Mouse (Mus musculus) heart, postnatal 25 days (tissue): ENCODE measurements around the gene Ssr1. TPM values are rescaled to one million over a fixed set of nuclear protein-coding genes. Genes with fewer than 3 reads are reported as not detected.

ENCODE experiments used
- DNase-seq: peaks from one replicate; pipeline ENCODE4 v3.0.0; 2022; ENCODE audit warnings: low spot score
- intact Hi-C: fragments of 180-260 bp; cut with DNase I; formaldehyde crosslinking; loops from one replicate; pipeline ENCODE4 v1.15.1; 2025
- total RNA-seq, 2 experiments: library from RNA; stranded (reverse); gene quantifications; 2 replicates each; pipeline ENCODE4 v1.2.3; 2021

Gene Ssr1
- total RNA-seq: 10 to 100 TPM; 41.8 to 41.9 TPM

DNA sequence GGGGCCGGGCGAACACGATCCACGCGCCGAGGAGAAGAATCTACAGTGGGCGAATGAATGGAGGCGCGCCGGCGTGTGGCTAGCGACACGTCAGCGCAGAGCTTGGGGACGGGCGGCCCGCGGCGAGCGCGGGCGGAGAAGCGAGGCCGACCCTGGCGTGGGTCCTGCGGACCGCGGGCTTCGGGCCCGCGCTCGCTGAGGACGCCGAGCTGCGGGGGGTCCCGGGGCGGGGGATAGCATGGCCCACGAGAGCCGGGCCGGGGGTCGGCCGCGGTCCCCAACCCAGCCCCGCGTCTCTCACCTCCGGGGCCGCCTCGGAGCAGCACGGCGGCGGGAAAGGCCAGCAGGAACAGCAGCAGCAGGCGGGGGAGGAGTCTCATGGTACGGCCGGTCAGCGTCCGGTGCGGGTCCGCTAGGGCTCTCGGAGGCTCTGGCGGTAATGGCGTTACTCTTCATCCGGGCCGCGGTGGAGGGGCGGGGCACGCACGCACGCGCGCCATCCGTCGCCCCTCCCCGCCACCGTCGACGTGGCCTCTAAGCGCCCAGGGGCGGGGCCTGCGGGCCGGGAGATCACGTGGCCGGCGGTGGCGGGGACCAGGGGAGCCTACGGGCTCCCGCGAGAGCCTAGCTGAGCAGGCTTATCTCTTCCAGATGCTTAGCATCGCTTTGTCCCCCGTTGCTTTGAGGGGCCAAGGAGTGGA lies at the start of gene Ssr1:
Ssr1 (minus strand) TSS at position 514 of the 701 bp plus-strand sequence.
- peak; percentile 93 for DNase-seq
- intact Hi-C loops: loop anchor here (2.0 to 10.0 kb wide), 3 partner anchors 43 to 531 kb away; partner anchors contain the start of genes Cage1, Riok1, Snrnp48 and Txndc5

DNA sequence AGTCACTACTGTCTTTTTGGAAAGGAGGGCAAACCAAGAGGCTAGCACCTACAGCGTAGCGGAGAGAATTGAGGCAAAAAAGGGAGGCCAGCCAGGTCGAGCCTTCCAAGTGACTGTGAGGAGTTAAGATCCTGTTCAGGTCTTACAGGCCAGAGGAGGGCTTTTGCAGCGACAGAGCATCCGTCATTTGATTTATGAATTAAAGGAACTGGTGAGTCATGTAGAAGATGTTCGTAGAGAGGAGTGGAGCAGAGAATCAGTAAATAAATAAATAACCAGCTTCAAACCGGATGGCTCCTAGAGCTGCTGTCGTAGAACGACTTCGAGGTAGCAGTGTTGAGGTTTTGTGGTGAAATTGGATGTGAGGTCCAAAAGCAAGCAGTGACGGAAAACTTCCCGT lies 43.8 kb upstream of the Ssr1 start:
- no peak for DNase-seq
- intact Hi-C loops: loop anchor here (2.0 to 10.0 kb wide), 2 partner anchors 43 to 583 kb away; partner anchors contain the start of gene Ssr1

DNA sequence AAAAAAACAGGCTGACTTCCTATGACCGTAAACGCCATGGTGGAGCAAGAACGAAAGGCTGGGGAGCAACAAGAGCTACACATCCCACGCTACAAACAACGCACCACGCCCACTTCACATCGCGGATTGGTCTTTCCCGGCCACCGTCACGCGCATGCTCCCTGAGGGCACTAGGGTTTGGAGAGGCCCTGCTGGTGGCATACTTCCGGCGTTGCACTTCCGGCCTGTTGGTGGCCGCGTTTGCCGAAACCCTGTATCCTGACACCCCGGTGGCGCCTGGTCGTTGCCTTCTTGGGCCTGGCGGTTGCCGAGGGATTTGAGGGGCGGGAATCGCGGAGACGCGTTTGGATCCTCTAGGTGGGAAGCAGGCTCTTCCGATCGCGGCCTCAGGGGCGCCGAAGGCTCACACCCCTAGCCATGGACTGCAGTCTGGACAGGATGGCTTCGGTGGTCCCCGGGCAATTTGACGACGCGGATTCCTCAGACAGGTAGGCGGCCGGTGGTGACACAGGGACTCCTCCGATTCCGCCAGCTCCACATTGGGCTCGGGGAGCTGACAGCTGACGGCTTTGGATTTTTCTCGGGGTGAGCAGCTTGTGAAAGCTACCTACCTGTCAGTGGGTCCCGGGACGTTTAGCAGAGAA lies 43.1 kb upstream of the Ssr1 start, which contains the start of gene Cage1:
Cage1 (minus strand) TSS at position 26 of the 644 bp plus-strand sequence.
- peak; percentile 92 for DNase-seq
- intact Hi-C loops: loop anchor here (2.0 to 10.0 kb wide), 2 partner anchors 42 to 582 kb away; partner anchors contain the start of gene Ssr1

DNA sequence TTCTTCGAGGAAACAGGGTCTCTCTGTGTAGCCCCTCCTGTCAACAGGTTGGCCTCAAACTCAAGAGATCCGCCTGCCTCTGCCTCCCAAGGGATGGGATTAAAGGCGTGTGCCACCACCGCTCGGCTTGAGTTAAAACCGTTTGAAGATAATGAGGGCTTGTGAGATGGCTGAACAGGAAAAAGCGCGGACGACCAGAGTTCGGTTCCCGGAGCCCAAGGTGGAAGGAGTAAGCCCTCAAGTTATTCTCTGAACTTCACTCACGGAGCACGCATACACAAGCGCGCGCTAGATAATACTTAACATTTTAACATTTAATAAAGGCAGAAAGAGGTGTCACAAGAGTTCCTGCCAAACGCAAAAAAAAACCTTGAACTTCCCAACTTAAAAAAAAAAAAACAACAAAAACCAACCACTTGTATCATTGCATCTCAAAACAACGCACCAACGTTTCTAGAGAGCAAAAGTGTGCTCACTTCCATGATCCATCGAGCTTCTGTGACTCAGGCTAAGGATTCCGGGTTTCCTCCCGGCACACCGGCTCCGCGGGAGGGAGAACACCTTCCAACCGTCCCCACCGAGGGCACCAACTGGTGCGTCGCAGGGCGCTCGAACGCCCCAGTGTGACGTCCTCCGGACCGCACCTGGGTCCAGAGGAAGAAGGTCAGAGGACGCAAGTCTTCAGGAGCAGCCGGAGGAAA lies 42.5 kb upstream of the Ssr1 start, which contains the start of gene Riok1:
Riok1 (plus strand) TSS at position 653 of the 701 bp plus-strand sequence.
- DNase-seq: no peak
- intact Hi-C loops: loop anchor here (2.0 to 10.0 kb wide), 2 partner anchors 42 to 582 kb away; partner anchors contain the start of gene Ssr1

DNA sequence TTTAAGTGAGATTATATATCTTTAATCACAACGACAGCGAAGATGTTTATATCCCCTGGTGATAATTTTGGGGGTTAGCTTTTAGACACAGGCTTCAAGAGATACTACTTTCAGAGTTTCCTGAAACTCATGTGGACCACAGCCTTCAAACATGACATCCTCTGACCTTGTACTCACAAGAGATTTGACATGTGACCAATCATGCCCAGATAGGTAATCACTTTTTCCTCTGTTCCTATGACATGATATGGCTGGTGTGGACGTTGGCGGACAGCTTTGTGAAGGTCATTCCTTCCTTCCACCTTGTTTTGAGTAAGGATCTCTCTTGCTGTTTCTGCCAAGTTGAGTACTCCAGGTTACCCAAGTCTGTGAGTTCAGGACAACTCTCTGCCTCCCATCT lies 34.4 kb upstream of the Ssr1 start:
- intact Hi-C loops: no loop called here
- no peak for DNase-seq

DNA sequence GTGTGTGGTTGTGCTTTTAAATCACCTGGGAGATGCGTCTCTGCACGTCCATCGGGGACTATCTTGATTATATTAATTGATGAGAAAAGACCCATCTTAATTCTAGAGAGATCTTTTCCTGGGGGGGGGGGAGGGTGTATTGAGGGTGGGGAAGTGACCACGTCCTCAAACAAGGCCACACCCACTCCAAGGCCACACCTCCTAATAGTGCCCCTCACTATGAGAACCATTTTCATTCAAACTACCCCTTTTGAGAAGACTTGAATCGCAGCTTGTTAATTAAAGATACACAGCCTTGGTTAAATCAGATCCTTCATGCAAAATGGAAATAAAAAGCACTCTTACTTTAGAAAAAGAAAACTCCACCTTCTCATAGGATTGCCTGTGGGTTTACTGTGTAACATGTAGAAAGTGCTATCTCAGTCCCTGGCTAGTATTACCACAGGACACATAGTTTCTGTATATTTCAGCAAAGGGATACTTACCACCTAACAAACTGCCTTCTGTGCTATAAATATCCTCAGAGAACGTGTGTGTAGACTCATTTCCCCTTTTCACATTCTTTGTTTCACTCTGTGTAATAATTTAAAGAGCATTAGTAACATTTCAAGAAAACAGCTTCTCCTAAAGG lies 33.7 kb upstream of the Ssr1 start:
- no peak for DNase-seq
- intact Hi-C loops: no loop called here

DNA sequence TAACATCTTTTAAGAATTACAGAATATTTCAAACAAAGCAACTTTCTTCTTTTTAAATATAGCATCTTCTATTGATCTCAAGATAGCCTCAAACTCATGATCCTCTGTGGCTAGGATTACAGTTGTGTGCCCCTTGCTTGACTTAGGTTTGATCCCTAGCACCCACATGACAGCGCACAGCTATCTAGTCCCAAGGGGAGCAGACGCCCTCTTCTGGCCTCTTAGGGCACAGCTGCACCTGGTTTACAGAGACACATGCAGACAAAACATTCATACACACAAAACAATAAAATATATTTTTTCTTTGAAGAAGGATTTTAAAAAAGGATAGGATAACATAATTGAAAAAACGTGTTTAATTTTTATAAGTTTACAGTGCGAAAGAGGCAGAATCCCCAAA lies 31.9 kb upstream of the Ssr1 start:
- intact Hi-C loops: no loop called here
- no peak for DNase-seq

DNA sequence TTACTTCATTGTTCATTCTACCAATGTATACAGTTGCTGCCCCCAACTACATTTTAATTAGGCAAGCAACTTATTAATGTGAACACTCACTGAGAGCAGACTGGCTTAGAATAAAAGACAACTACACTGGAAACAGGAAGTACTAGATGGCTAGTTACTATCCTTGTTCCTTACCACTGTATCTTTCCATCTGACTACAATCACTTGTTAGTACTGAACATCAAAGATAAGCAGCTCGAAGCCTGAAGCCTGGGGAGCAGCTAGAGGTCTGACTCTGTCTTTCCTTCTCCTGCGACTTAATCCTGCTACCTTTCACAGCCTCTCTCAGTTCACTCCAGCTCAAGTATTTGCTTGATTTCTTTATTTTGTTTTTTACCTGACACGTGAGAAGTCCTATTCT lies 24.8 kb upstream of the Ssr1 start:
- intact Hi-C loops: no loop called here

DNA sequence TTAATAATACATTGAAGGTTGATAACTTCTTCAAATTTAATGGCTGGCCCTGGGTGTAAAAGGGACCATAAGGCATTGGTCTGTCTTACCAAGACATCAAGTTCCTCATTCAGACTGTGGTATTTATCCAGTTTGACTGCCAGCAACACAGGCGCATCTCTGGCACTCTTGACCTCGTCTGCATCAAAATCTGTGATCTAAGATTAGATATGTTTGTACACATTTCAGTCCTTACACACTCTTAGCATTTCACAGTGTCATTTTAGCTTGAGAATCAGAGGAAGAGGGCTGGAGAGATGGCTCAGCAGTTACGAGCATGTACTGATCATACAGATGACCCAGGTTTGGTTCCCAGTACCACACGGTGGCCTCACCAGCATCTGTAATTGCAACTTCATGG lies 21.6 kb upstream of the Ssr1 start:
- intact Hi-C loops: no loop called here
- DNase-seq: no peak

More for the DNA sequence above, 24.8 kb upstream of the Ssr1 start:
- no peak for DNase-seq

DNA sequence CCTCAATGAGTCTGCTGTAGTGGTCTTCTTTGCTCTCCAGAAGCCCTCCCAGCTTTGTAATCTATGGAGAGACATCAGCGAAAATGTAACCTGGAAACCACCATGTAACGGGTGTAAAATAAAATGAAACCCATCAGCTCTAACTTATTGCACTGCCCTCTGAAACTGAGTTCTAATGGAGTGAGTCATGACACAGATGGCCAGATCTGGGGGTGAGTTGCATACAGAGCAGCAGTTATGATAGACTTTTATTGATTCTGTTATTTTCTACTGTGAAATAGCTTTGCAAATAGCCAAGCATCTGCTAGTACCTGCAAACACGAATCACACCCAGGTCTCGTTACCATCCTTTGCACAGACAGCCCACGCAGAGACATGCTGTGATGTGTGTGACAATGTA lies 18.4 kb upstream of the Ssr1 start:
- intact Hi-C loops: no loop called here
- no peak for DNase-seq

DNA sequence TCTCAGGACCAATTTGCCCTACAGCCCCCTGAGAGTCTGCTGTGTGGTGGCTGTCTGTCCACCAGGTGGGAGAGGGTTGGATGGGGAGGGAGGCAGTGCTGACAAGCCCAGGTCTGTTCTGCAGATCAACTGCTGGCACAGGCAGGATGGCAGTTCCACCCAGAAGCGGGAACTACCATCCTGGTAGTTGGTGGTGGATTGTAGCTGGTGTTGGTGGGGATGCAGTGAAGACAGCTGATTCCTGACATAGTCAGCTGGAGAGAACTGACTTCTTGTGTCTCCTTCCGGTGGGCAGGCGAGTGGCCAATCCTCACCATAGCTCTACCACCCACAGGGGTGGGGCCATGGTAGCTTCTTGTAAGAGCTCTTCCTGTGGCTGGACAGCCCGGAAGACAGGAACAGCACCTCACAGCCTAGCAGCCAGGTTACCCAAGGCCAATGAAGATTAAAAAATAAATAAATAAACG lies 16.5 kb upstream of the Ssr1 start:
- DNase-seq: no peak
- intact Hi-C loops: no loop called here

DNA sequence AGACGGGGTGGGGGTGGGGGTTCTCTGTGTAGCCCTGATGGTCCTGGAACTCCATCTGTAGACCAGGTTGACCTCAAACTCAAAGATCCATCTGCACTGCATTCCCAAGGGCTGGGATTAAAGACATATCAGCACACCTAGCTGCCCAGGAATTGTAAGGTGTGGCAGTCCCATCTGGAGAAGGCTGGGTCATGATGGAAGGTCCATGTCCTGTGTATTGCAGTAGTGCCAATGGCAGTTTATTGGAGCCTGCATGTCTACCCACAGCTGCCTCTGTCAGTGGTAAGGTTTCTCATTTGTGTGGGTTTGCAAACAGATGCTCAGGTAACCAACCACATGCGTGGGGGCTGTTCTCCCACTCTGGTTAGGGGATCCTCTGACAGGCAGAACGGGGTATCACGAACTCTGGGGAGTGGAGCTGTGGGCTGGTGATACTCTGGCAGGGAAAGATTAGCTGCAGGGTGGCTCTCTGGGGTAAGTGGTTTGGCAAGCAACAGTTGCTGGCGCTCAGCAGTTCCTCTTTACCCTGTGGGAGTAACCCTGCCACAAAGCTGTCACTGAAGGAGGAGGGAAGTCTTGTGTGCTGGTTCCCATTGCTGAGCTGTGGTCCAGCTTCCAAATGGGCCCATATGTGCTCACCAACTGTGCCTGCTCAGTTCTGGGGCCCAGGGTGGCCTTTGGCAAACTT lies 15.8 kb upstream of the Ssr1 start:
- intact Hi-C loops: no loop called here
- DNase-seq: no peak

DNA sequence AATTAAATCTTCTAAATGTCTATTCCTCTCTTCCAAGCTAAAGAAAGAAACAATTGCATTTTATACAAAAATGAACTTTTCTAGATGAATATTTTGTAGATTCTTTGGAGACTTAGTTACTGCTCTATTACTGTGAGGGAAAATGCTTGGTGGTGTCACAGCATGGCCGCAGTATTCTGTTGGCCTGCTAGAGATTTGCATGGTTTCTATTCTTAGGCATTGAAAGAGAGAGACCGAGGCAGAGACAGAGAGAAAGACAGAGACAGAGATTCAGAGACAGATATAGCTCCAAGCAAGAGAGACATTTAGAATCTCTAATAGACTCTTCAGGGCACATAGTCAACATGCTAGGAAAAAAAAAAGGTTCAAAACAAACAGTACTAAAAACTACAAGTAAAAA lies 14.0 kb upstream of the Ssr1 start:
- no peak for DNase-seq
- intact Hi-C loops: no loop called here

DNA sequence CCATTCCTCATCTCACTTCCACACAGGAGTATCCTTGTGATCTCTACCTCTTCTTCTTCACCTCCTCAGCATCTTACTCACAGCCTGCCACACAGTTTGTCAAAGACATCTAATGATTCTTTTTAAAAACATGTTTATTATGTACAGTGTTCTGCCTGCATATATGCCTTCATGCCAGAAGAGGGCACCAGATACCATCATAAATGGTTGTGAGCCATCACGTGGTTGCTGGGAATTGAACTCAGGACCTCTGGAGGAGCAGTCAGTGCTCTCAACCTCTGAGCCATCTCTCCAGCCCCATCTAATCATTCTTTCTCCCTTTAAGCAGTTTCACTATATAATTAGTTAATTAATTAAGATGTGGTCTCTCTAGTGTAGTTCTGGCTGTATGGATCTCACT lies 8.4 kb upstream of the Ssr1 start:
- DNase-seq: no peak
- intact Hi-C loops: no loop called here

DNA sequence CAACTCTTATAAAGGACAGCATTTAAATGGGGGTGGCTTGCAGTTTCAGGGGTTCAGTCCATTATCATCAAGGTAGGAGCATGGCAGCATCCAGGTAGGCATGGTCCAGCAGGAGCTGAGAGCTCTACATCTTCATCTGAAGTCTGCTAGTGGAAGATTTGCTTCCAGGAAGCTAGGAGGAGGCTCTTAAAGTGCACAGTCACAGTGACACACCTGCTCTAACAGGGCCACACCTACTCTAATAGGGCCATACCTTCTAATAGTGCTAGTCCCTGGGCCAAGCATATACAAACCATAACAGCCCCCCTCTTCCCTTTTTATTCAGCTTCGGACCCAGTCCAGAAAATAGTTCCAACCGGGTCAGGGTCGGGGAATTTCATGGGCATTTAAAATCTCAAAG lies 5.7 kb upstream of the Ssr1 start:
- intact Hi-C loops: loop anchor here (10.0 kb wide), 2 partner anchors 205 to 525 kb away; partner anchors contain the start of genes Snrnp48 and Txndc5
- no peak for DNase-seq

DNA sequence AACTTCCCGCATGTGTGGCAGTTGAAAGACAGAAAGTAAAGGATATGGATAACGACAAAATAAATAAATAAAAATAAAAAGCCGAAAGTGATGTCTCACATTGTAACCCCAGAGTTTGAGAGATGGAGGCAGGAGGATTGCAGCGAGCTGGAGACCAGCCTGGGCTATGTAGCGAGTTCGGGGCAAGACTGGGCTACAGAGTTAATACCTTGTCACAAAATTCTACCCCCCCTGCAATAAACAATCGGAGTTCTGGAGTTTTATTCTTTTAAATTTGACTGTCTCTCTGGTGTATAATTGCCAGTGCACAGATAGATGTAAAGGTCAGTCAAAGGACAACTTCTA lies 360 bp upstream of the Ssr1 start:
- no peak for DNase-seq
- intact Hi-C loops: loop anchor here (2.0 to 10.0 kb wide), 3 partner anchors 42 to 530 kb away; partner anchors contain the start of genes Cage1, Riok1, Snrnp48 and Txndc5

DNA sequence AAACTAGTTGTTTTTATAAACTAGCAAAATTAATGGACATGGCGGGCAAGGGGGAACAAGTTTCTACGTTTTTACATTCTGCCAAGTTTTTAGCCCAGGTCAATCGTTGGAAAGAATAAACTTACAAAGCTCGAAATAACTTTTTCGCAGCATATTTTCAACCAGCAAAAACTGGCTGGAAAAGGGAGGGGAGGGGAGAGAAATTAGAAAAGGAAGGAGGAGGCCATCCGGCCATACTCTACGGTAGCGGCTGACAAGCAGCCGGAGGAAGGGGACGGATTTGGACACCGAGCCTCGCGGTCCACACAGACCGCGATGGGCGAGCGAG lies 677 bp downstream of the Ssr1 start:
- intact Hi-C loops: loop anchor here (10.0 kb wide), 2 partner anchors 211 to 531 kb away; partner anchors contain the start of genes Snrnp48 and Txndc5
- no peak for DNase-seq

DNA sequence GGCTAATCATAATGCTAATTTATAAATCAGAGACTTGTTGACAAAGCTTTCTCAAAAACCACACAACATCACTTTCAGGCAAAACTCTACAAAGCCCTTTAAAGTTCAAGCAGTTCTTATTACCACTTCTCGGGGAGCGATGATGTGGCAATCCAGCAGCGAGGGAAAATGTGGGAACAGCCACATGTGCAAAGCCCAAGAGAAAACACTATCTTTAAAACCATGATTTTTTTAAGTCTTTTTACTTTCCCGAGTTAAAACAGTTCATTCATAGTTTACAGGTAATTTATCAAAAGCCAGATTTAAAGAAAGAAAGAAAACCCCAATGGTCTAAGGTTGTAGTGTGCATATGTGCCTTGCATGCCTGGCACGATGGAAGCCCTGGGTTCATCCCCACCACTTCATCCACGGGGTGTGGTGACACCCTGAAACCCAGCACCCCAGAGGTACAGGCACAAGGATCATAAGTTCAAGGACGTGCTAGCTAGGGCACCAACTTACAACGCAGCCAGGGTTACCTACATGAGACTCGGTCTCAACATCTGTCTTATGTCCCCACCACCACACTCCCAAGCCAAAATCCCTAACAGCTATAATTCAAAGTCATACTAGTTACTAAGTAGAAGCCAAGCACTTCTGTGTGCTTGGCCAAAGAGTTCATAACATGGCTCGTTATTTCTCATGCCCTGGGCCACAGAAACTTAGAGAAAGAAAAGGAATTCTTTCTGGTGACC lies 1.2 kb downstream of the Ssr1 start:
- intact Hi-C loops: loop anchor here (10.0 kb wide), 2 partner anchors 212 to 532 kb away; partner anchors contain the start of genes Snrnp48 and Txndc5
- no peak for DNase-seq

DNA sequence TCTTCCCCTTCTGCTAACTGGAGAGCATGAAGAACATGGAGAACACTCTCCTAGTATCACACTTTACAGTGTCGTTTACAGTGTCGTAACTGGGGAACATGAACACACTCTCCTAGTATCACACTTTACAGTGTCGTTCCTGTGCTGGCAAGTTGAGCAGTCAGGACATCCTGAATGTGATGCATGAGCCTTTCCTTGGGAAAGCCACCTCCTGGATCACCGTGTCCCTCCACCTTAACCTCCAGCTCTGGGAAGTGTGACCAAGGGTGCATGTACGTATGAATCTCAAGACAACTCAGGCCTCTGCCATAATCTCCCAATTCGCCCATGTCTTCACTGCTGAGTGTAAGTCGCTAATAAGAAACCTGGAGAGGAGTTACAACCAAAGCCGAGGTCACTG lies 4.3 kb downstream of the Ssr1 start:
- intact Hi-C loops: loop anchor here (10.0 kb wide), 2 partner anchors 215 to 535 kb away; partner anchors contain the start of genes Snrnp48 and Txndc5
- DNase-seq: no peak
